ENCODE assay signal across 30 mouse cellular contexts in the genomic region with DNA sequence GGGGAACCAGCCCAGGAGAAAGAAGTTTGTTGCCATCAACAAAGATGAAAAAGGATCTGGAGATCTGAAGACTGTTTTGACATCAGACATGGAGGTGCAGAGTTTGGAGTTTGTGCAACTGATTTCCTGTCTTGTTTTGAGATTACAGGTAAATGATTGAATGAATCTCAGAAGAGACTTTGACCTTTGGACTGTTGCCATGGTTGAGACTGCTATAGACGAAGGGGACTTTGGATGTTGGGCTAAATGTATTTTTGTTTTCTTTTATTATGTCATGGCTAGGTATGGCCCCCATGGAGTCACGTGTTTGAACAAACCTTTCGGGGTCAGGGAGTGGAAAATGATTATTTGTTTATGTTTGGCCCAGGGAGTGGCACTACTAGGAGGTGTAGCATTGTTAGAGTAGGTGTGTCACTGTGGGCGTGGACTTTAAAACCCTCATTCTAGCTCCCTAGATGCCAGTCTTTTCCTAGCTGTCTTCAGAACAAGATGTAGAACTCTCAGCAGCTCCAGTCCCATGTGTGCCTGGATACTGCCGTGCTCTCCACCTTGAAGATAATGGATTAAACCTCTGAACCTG.
A peak's percentile ranks its signal among the peaks of the same experiment; 100 is the strongest.
DNase-seq lines count a peak whose midpoint lies in the region; ATAC-seq and TF ChIP-seq lines count a peak whose summit lies in the region.
"Had no signal": no experiment of that assay in that cellular context is flagged by ENCODE, and none has a peak within 500 bp of the region (broad histone marks: within the 10 kb centered on the region; RNA-seq: fewer than 3 reads in every experiment).

No protein-coding gene starts in this region.

- no peak for TF ChIP-seq EP300 in liver, embryonic 14.5 days (IDR thresholded peaks at IDR 0.05; ENCODE audit: low read depth)

- H3K27me3 ChIP-seq in kidney, adult 2 months (replicated peaks; ENCODE audit: control insufficient read depth, insufficient read depth, low read length): no peaks in the 10 kb centered on the region
- H3K27me3 ChIP-seq in liver, embryonic 14.5 days (ENCODE audit: control insufficient read depth, insufficient read depth, low read length): no peaks in the 10 kb centered on the region
- no peaks in the 10 kb centered on the region for H3K27me3 ChIP-seq in liver, embryonic 12.5 days (replicated peaks)
- H3K27me3 ChIP-seq in intestine, embryonic 16.5 days (replicated peaks; ENCODE audit: control insufficient read depth, insufficient read depth, low read length): no peaks in the 10 kb centered on the region
- H3K27me3 ChIP-seq: embryonic facial prominence, embryonic 13.5 days; forebrain, embryonic 15.5 days; heart, embryonic 13.5 days; neural tube, embryonic 15.5 days; stomach, embryonic 15.5 days had no signal

- ATAC-seq in liver, embryonic 14.5 days (ENCODE audit: insufficient read depth): 0 out of 2 replicates have a peak, but pooled peaks have one; percentile 13
- ATAC-seq in liver, embryonic 12.5 days: no peak
- peak; percentile 88 for ATAC-seq in intestine, embryonic 16.5 days
- ATAC-seq: forebrain, embryonic 15.5 days; Patski had no signal

- H3K4me2 ChIP-seq in liver, embryonic 14.5 days (ENCODE audit: low read depth): no peak overlapping the region
- H3K4me2 ChIP-seq in liver, embryonic 12.5 days: no peak overlapping the region
- no peak overlapping the region for H3K4me2 ChIP-seq in intestine, embryonic 16.5 days (ENCODE audit: low read depth, low read length)
- H3K4me2 ChIP-seq: embryonic facial prominence, embryonic 13.5 days; forebrain, embryonic 15.5 days; heart, embryonic 13.5 days; hindbrain, embryonic 14.5 days; neural tube, embryonic 15.5 days; stomach, embryonic 15.5 days had no signal

- peak; percentile 68 for DNase-seq in kidney, adult 2 months
- DNase-seq in kidney, adult 18-20 months: no peak
- no peak for DNase-seq in liver, embryonic 14.5 days (ENCODE audit: low read depth in 3 of 3, low spot score in 3 of 3)
- no peak for DNase-seq in cerebellum, postnatal 10 days
- no peak for DNase-seq in neural tube, embryonic 10.5 days (ENCODE audit: extremely low spot score, low spot score)
- DNase-seq: adrenal gland, postnatal 10 days; cerebellum, adult 9-10 months; gastrocnemius, adult 2 months; gastrocnemius, postnatal 36 days; heart, adult 2 months; heart, postnatal 10 days; left cerebral cortex, postnatal 4 days; lung, adult 2 months; lung, postnatal 10 days; midbrain, embryonic 14.5 days; retina, postnatal 1 day; right cerebral cortex, postnatal 14 days; thymus, adult 18-20 months; thymus, postnatal 25 days had no signal

- no peak overlapping the region for H3K9ac ChIP-seq in liver, embryonic 14.5 days (replicated peaks)
- no peak overlapping the region for H3K9ac ChIP-seq in liver, embryonic 12.5 days
- H3K9ac ChIP-seq in intestine, embryonic 16.5 days (ENCODE audit: low read depth, low read length): no peak overlapping the region
- H3K9ac ChIP-seq: embryonic facial prominence, embryonic 13.5 days; forebrain, embryonic 15.5 days; heart, embryonic 13.5 days; hindbrain, embryonic 14.5 days; neural tube, embryonic 15.5 days; stomach, embryonic 15.5 days had no signal

- H3K4me3 ChIP-seq in kidney, adult 2 months (ENCODE audit: insufficient read depth, low read depth, low read length): no peak overlapping the region
- no peak overlapping the region for H3K4me3 ChIP-seq in liver, embryonic 14.5 days (ENCODE audit: insufficient read depth in 1 of 2, low read depth in 2 of 2, low read length in 2 of 2)
- H3K4me3 ChIP-seq in liver, embryonic 12.5 days: no peak overlapping the region
- no peak overlapping the region for H3K4me3 ChIP-seq in intestine, embryonic 16.5 days (ENCODE audit: low read length)
- H3K4me3 ChIP-seq: embryonic facial prominence, embryonic 13.5 days; forebrain, embryonic 10.5 days; forebrain, embryonic 15.5 days; gastrocnemius, adult 2 months; heart, adult 2 months; heart, embryonic 13.5 days; neural tube, embryonic 15.5 days; stomach, embryonic 15.5 days had no signal

- no peak for TF ChIP-seq POLR2A in kidney, adult 2 months (IDR thresholded peaks at IDR 0.05; ENCODE audit: low read depth, low read length)

- no peaks in the 10 kb centered on the region for H3K36me3 ChIP-seq in kidney, adult 2 months (ENCODE audit: control insufficient read depth, insufficient read depth, low read length)
- H3K36me3 ChIP-seq in liver, embryonic 14.5 days (replicated peaks; ENCODE audit: control insufficient read depth, insufficient read depth, low read depth): no peaks in the 10 kb centered on the region
- no peaks in the 10 kb centered on the region for H3K36me3 ChIP-seq in liver, embryonic 12.5 days
- H3K36me3 ChIP-seq in intestine, embryonic 16.5 days (ENCODE audit: control insufficient read depth, insufficient read depth, low read length): no peaks in the 10 kb centered on the region
- H3K36me3 ChIP-seq: embryonic facial prominence, embryonic 13.5 days; forebrain, embryonic 10.5 days; forebrain, embryonic 15.5 days; heart, embryonic 13.5 days; neural tube, embryonic 15.5 days; stomach, embryonic 15.5 days had no signal

- H3K9me3 ChIP-seq in liver, embryonic 14.5 days (ENCODE audit: control insufficient read depth, low read length): no peaks in the 10 kb centered on the region
- no peaks in the 10 kb centered on the region for H3K9me3 ChIP-seq in liver, embryonic 12.5 days (replicated peaks)
- no peaks in the 10 kb centered on the region for H3K9me3 ChIP-seq in intestine, embryonic 16.5 days (ENCODE audit: control insufficient read depth, low read length)
- H3K9me3 ChIP-seq: embryonic facial prominence, embryonic 13.5 days; forebrain, embryonic 10.5 days; forebrain, embryonic 15.5 days; heart, embryonic 13.5 days; neural tube, embryonic 15.5 days; stomach, embryonic 15.5 days had no signal

- no peaks in the 10 kb centered on the region for H3K4me1 ChIP-seq in kidney, adult 2 months (ENCODE audit: control insufficient read depth, insufficient read depth, low read length)
- no peaks in the 10 kb centered on the region for H3K4me1 ChIP-seq in liver, embryonic 14.5 days (replicated peaks; ENCODE audit: control insufficient read depth in 2 of 2, insufficient read depth in 2 of 2, low read length in 1 of 2)
- H3K4me1 ChIP-seq in liver, embryonic 12.5 days: no peaks in the 10 kb centered on the region
- H3K4me1 ChIP-seq in intestine, embryonic 16.5 days (ENCODE audit: control insufficient read depth, insufficient read depth, low read length): no peaks in the 10 kb centered on the region
- H3K4me1 ChIP-seq: embryonic facial prominence, embryonic 13.5 days; forebrain, embryonic 10.5 days; forebrain, embryonic 15.5 days; heart, embryonic 13.5 days; neural tube, embryonic 15.5 days; stomach, embryonic 15.5 days had no signal

- no peak overlapping the region for H3K27ac ChIP-seq in kidney, adult 2 months (ENCODE audit: insufficient read depth, low read depth, low read length)
- H3K27ac ChIP-seq in liver, embryonic 14.5 days: no peak overlapping the region
- H3K27ac ChIP-seq in liver, embryonic 12.5 days: no peak overlapping the region
- H3K27ac ChIP-seq in intestine, embryonic 16.5 days (ENCODE audit: low read length): no peak overlapping the region
- H3K27ac ChIP-seq: embryonic facial prominence, embryonic 13.5 days; forebrain, embryonic 10.5 days; forebrain, embryonic 15.5 days; gastrocnemius, adult 2 months; heart, adult 2 months; heart, embryonic 13.5 days; hindbrain, embryonic 14.5 days; macrophage; neural tube, embryonic 15.5 days; stomach, embryonic 15.5 days had no signal

- no peak for TF ChIP-seq CTCF in kidney, adult 2 months (conservative IDR thresholded peaks at IDR 0.05; ENCODE audit: insufficient read depth, insufficient read length, low read depth, low read length)
- no peak for TF ChIP-seq CTCF in liver, embryonic 14.5 days (IDR thresholded peaks at IDR 0.05; ENCODE audit: low read depth)

- 54% methylated on average over 5 of the region's 5 CpGs for WGBS in kidney, adult 2 months
- 47% methylated on average over 5 of the region's 5 CpGs for WGBS in liver, embryonic 14.5 days (ENCODE audit: insufficient replicate concordance)
- whole genome bisulfite sequencing in liver, embryonic 12.5 days (ENCODE audit: insufficient replicate concordance): 46% methylated on average over 5 of the region's 5 CpGs
- WGBS in intestine, embryonic 16.5 days: 63% methylated on average over 5 of the region's 5 CpGs
